Mouse (Mus musculus) thymus, adult 18-20 months (tissue): ENCODE data around the gene CK137956.

Experiments
- DNase-seq, 2 experiments: peaks; one replicate each; pipeline ENCODE4 v3.0.0; 2022; ENCODE audit warnings: mixed read lengths in 2 of 2

CK137956 gene

GRCm38 (mm10) chr4:127907151-127907550 is 63.6 kb downstream of the CK137956 start:
- DNase-seq: no peak

GRCm38 (mm10) chr4:127903954-127904353 is 66.8 kb downstream of the CK137956 start:
- no peak for DNase-seq

GRCm38 (mm10) chr4:127900893-127901456 is 69.8 kb downstream of the CK137956 start:
- DNase-seq: no peak

GRCm38 (mm10) chr4:127889071-127889470 is 81.7 kb downstream of the CK137956 start:
- no peak for DNase-seq

GRCm38 (mm10) chr4:127878966-127879365 is 91.8 kb downstream of the CK137956 start:
- no peak for DNase-seq
